Mouse (Mus musculus) megakaryocyte progenitor cell, adult 5-6 weeks (primary cell): ENCODE results near the gene Olfr140. TPM values are rescaled to one million over a fixed set of nuclear protein-coding genes. Genes with fewer than 3 reads are reported as not detected.

Source experiments
- ATAC-seq: replicated peaks from 2 replicates; pipeline ENCODE4 v1.8.0; 2016; ENCODE audit warnings: mild to moderate bottlenecking, moderate TSS enrichment, inconsistent platforms; ENCODE audit not compliant: poor library complexity
- total RNA-seq, 2 experiments: library from RNA; stranded (forward) in 1 of 2; stranded (reverse) in 1 of 2; fragments of 157-497, 149-512 nt in 1 of 2; fragments of 200-1000 nt in 1 of 2; gene quantifications; 2 replicates each; pipeline versions ENCODE4 v1.2.3 to v1.2.4; 2015 to 2017

Gene Olfr140
- total RNA-seq (2015) (not detected in 2 replicates), total RNA-seq (2017) (not detected in 2 replicates)

- no peak for ATAC-seq
Observed at GRCm38 (mm10) chr2:90063494-90063893, at the start of gene Olfr140. Gene Olfr140 (minus strand): TSS chr2:90063594.

- no peak for ATAC-seq
Observed at GRCm38 (mm10) chr2:90070065-90070464, 6.7 kb upstream of the Olfr140 start.

DNA sequence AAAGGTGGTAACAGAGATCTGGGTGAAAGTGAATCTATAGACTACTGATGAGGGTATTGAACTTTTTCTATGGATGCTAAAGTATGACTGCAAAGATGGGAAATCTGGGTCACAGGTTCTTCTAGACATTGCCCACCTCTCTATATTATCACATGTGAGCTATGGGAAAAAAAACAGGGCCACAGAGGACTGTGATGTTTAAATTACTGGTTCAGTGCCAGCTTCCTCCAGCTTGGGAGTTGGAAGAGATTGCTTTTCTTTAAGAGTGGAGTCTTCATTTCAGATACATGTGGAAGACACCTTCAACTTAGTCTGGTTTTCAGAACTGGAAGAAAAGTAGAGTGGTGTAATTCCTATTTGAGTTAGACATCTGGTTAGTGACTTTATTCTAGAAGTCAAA is 28.4 kb downstream of the Olfr140 start, which contains the start of gene Olfr1265:
TSS of gene Olfr1265 (plus strand) at position 301 of the 400 bp plus-strand sequence.
- no peak for ATAC-seq

DNA sequence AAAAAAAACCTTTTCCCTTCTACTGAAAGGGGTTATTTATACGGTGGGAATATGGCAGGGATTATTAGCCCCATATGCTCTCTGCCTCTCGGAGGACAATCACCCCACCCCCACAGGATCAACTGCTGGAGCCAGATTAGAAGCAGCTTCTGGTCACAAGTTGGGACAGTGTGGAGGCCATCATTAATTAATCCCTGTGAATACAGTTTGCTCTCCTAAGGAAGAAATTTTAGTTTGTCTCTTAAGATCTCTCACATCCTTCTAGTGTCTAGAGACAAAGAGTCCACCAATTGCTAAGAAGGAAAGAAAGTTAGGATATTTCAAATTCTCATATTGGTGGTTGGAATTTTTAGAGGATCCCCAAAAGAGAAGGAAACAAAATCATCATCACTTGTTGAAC is 37.9 kb downstream of the Olfr140 start, which contains the start of gene Olfr1264:
TSS of gene Olfr1264 (minus strand) at position 101 of the 400 bp plus-strand sequence.
- ATAC-seq, result no peak

DNA sequence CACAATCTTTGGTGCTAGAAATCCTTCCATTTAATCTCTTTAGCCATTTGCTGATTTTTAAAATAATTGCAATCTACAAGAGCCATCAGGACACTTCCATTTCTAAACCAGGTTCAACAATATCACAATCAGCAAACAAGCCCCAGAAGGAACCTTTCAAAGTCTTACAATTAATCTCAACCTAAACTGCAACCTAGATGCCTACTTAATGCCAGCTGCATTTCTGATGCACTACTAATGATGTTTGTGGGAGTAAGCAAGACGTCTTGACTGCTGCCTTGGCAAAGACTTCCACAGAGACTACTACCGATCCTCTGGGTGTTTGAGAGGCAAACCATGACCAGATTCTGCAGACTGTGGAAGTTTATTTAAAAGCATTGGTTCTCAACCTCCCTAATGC is 51.6 kb downstream of the Olfr140 start, which contains the start of gene Olfr1263:
TSS of gene Olfr1263 (plus strand) at position 301 of the 400 bp plus-strand sequence.
- no peak for ATAC-seq

DNA sequence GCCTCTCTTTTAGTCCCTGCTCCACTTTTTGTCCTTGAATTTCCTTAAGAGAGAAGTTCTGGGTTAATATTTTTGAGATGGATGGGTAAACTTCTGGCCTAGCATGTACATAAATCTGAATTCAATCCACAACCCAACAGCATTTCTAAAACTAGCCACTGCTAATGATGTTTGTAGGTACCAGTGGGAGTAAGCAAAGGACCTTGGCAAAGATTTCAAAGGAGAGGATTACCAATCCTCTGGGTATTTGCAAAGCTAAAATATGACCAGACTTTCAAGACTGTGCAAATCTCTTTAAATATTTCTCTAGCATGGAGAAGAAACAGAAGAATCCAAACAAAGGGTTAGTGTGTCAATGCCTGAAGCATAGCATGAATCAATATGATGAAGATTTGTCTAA is 63.5 kb downstream of the Olfr140 start, which contains the start of gene Olfr1262:
TSS of gene Olfr1262 (plus strand) at position 301 of the 400 bp plus-strand sequence.
- no peak for ATAC-seq

Other genes with a start within 250 kb of the Olfr140 start
- gene Olfr1256, start 222.0 kb downstream of the Olfr140 start, total RNA-seq (2015), result not detected in 2 replicates
- gene Olfr1256, start 222.0 kb downstream of the Olfr140 start, total RNA-seq (2017), result not detected in 2 replicates
- gene Olfr48, start 215.4 kb downstream of the Olfr140 start, total RNA-seq (2015), result not detected in 2 replicates
- gene Olfr48, start 215.4 kb downstream of the Olfr140 start, total RNA-seq (2017), result not detected in 2 replicates
- not detected in 2 replicates for gene Olfr1257, start 185.2 kb downstream of the Olfr140 start, total RNA-seq (2015)
- gene Olfr1257, start 185.2 kb downstream of the Olfr140 start, total RNA-seq (2017), result not detected in 2 replicates
- not detected in 2 replicates for gene Olfr1258, start 136.3 kb downstream of the Olfr140 start, total RNA-seq (2015)
- not detected in 2 replicates for gene Olfr1258, start 136.3 kb downstream of the Olfr140 start, total RNA-seq (2017)
- not detected in 2 replicates for gene Olfr1259, start 114.9 kb downstream of the Olfr140 start, total RNA-seq (2015)
- not detected in 2 replicates for gene Olfr1259, start 114.9 kb downstream of the Olfr140 start, total RNA-seq (2017)
- gene Olfr1260, start 89.3 kb downstream of the Olfr140 start, total RNA-seq (2015), result not detected in 2 replicates
- not detected in 2 replicates for gene Olfr1260, start 89.3 kb downstream of the Olfr140 start, total RNA-seq (2017)
- gene Olfr1261, start 72.4 kb downstream of the Olfr140 start, total RNA-seq (2015), result not detected in 2 replicates
- not detected in 2 replicates for gene Olfr1261, start 72.4 kb downstream of the Olfr140 start, total RNA-seq (2017)
- gene Olfr1262, start 63.4 kb downstream of the Olfr140 start, total RNA-seq (2015), result not detected in 2 replicates
- gene Olfr1262, start 63.4 kb downstream of the Olfr140 start, total RNA-seq (2017), result not detected in 2 replicates
- not detected in 2 replicates for gene Olfr1263, start 51.5 kb downstream of the Olfr140 start, total RNA-seq (2015)
- not detected in 2 replicates for gene Olfr1263, start 51.5 kb downstream of the Olfr140 start, total RNA-seq (2017)
- not detected in 2 replicates for gene Olfr1264, start 38.0 kb downstream of the Olfr140 start, total RNA-seq (2015)
- not detected in 2 replicates for gene Olfr1264, start 38.0 kb downstream of the Olfr140 start, total RNA-seq (2017)
- gene Olfr1265, start 28.3 kb downstream of the Olfr140 start, total RNA-seq (2015), result not detected in 2 replicates
- gene Olfr1265, start 28.3 kb downstream of the Olfr140 start, total RNA-seq (2017), result not detected in 2 replicates
- gene Olfr1269, start 57.8 kb upstream of the Olfr140 start, total RNA-seq (2015), result not detected in 2 replicates
- gene Olfr1269, start 57.8 kb upstream of the Olfr140 start, total RNA-seq (2017), result not detected in 2 replicates
- gene Olfr32, start 78.7 kb upstream of the Olfr140 start, total RNA-seq (2015), result not detected in 2 replicates
- not detected in 2 replicates for gene Olfr32, start 78.7 kb upstream of the Olfr140 start, total RNA-seq (2017)
- gene Olfr1270, start 89.5 kb upstream of the Olfr140 start, total RNA-seq (2015), result not detected in 2 replicates
- not detected in 2 replicates for gene Olfr1270, start 89.5 kb upstream of the Olfr140 start, total RNA-seq (2017)
- not detected in 2 replicates for gene Olfr1506, start 160.9 kb upstream of the Olfr140 start, total RNA-seq (2015)
- not detected in 2 replicates for gene Olfr1506, start 160.9 kb upstream of the Olfr140 start, total RNA-seq (2017)
- not detected in 2 replicates for gene Olfr142, start 194.0 kb upstream of the Olfr140 start, total RNA-seq (2015)
- gene Olfr142, start 194.0 kb upstream of the Olfr140 start, total RNA-seq (2017), result not detected in 2 replicates
- not detected in 2 replicates for gene Olfr1271, start 207.4 kb upstream of the Olfr140 start, total RNA-seq (2015)
- not detected in 2 replicates for gene Olfr1271, start 207.4 kb upstream of the Olfr140 start, total RNA-seq (2017)
- not detected in 2 replicates for gene Olfr1272, start 229.2 kb upstream of the Olfr140 start, total RNA-seq (2015)
- gene Olfr1272, start 229.2 kb upstream of the Olfr140 start, total RNA-seq (2017), result not detected in 2 replicates